Mouse (Mus musculus) small intestine, adult 2 months (tissue): ENCODE results near the gene Limch1.

Experiments
- CTCF ChIP-seq: fragments of 200-500 bp; IDR thresholded peaks from 2 replicates; pipeline ENCODE4 v1.5.1; 2012; ENCODE audit warnings: low read depth, mild to moderate bottlenecking, control low read depth, inconsistent platforms, low read length, moderate library complexity, mixed read lengths; ENCODE audit not compliant: insufficient replicate concordance, insufficient read length; ENCODE audit errors: extremely low read depth
- POLR2A ChIP-seq: fragments of 200-500 bp; IDR thresholded peaks from 2 replicates; pipeline ENCODE4 v1.6.1; 2012; ENCODE audit warnings: low read depth, mild to moderate bottlenecking, control low read depth, inconsistent platforms, low read length, moderate library complexity

DNA sequence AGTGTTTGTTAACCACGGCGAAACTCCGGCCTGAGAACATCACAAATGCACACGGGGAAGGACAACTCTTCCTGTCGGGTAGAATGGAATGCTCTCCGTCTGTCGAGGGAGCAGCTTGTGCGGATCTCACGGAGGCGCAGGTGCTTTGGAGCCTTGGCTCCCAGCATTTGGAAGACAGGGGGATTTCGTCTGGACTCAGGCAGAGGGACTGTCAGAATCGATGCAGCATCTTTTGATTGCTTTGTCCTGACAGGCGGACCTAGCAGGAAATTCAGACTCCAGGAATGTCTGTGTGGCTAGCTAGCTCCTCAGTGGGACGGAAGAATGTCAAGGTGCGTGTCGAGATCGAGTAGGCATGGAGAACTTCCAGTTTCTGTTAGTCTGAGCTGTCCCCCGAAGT lies 71.1 kb downstream of the Limch1 start:
- no peak for TF ChIP-seq CTCF
- no peak for TF ChIP-seq POLR2A
